Mouse (Mus musculus) lung, postnatal 14 days (tissue): ENCODE data around the gene Tsc22d1.

ENCODE experiments used
- DNase-seq: peaks from one replicate; pipeline ENCODE4 v3.0.0; 2021

The Tsc22d1 gene

GRCm38 (mm10) chr14:76448987-76449386, 34.2 kb downstream of the Tsc22d1 start:
- DNase-seq = peak; percentile 47

DNA sequence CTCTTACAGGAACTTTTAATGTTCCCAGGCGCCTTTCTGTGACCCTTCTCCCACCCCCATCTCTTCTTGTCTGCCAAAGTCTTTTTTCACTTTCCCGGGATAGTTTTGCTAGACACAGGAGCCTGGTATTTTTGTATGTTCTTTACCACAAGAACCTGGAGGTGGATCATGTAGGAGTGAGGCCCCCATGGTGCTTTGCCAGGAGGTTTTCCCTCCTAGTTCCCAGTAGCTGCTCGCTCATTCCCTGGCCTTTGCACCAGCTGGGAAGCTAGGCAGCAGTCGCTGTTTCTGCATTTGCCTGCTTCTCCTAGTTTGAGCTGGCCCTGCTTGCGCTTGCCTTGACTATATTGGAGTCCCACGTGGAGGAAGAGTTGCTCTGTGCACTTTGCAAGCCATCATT, 36.2 kb downstream of the Tsc22d1 start:
- no peak for DNase-seq

GRCm38 (mm10) chr14:76452751-76453360, 38.1 kb downstream of the Tsc22d1 start:
- no peak for DNase-seq

DNA sequence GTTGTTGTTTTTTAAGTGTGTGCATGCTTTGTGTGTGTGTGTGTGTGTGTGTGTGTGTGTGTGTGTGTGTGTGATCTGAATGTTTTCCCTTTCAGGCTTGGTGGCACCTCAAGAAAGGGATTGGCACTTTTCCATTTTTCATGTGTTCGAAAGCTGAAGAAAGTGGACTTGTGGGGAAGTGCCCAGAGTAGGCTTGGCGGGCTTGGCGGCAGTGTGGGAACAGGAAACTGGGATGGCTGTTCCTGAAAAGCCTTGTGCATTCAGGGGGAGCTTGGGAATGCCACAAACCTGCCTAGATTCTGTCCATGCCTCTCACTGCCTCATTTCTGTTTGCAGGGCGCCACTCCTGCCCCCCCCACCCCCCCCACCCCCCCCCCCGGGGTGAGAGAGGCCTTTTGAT, 39.9 kb downstream of the Tsc22d1 start:
- DNase-seq = no peak

DNA sequence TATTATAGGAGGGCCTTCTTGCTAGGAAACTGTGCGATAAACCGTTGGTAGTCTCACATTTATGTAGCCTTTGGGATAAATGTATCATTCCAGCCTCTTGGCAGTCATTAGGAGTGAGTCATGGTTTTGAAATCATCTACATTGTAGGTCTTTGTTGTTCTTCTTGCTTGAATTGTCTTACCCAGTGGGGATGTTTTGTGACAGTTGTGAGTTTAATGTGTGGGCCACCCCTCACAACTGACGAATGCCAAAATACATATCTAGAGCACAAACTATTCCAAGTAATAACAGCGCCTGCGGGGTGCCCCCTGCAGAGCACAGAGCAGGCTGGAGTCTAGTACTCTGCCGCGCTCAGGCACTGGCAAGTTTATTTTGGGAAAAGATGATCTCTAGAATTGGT, 40.4 kb downstream of the Tsc22d1 start:
- DNase-seq = no peak

DNA sequence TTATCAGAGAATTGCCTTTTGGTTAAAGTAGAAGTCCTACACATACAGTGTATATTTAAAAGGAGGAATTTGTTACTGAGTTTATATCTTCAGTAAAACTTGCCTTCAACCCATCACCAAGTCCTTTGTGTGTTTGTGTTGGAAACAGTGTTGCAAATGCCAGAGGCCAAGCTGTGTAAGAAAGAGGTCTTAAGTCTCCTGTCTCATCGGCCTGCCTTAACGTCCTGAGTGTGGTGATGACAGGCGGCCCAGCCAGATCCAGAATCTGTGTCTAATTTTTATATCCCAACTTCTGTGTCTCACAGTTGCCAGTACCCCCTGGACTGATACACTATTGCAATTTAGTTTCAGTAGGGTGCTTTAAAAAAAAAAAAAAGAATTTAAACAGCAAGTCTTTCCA, 42.9 kb downstream of the Tsc22d1 start:
- no peak for DNase-seq

GRCm38 (mm10) chr14:76460181-76460580, 45.4 kb downstream of the Tsc22d1 start:
- DNase-seq = no peak

- no peak for DNase-seq
These were observed 46.5 kb downstream of the Tsc22d1 start for GRCm38 (mm10) chr14:76461182-76461775.

DNA sequence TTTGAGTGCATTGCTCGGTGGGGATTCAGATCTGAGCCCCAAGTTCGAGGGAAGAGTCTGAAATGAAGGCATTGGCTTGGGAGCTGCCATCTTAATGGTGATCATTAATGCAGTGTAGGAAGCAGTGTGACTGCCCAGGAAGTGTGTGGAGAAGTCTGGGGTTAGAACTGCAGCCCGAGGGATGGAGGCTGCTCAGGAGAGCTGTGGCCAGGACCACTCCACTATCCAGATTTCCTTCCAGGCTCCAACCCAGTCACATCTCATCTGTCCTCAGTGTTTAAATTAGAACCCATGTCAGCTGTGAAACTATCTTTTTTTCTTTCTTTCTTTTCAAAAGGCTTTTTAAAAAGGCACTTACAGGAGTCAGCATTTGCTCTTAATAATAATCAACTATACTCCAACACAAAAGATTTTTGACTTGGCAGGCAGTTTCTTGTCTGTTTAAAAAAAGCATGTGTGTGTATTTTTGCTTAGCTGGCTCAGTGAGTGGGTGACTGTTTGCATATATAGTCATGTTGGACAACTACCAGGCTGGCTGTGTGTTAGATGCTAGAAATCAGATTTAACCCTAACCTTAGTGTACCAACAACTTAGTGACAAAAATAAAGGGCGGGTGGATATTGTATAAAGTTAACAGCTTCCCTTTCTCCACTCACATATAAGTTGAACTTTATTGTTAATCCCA, 48.8 kb downstream of the Tsc22d1 start:
- no peak for DNase-seq

DNA sequence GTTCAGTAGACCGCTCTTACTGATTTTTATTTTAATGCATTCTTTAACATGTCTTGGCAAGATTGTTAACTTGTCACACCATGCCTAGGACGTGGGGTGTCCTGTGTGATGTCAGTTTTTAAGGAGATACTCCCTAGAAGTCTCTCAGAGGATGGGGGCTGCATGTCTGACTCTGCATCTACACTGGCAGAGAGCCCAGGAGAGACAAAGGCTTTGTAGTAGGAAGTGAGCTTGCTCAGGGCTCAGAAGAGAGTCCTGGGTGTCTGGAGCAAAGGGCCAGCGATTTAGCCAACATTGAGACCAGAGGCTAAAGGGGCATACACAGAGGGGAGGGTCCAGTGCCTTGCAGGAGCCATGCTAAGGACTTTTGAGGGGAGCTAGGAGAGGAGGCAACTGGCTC, 50.2 kb downstream of the Tsc22d1 start:
- no peak for DNase-seq

GRCm38 (mm10) chr14:76466641-76467323, 52.0 kb downstream of the Tsc22d1 start:
- peak; percentile 89 for DNase-seq

- no peak for DNase-seq
These were observed 53.2 kb downstream of the Tsc22d1 start for GRCm38 (mm10) chr14:76467932-76468331.

- no peak for DNase-seq
These were observed 56.5 kb downstream of the Tsc22d1 start for GRCm38 (mm10) chr14:76471301-76471700.

DNA sequence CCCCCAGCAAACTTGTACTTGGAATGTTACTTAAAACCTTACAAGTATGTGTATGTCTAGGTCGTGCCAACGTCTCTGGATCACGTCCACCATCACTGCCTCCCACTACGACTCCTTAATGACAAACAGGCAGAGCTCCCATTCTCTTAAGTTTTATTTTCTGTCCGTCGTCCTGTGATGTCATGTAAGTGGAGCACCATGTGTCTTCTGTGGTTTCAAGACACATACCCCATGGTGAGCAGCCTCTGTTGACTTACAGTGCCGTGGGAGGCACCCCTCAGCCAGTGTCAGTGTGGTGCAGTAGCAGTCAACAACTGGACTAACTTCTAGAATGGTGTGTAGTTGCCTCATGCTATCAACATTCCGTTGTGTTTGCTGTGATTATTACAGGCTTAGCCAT, 57.7 kb downstream of the Tsc22d1 start:
- no peak for DNase-seq

DNA sequence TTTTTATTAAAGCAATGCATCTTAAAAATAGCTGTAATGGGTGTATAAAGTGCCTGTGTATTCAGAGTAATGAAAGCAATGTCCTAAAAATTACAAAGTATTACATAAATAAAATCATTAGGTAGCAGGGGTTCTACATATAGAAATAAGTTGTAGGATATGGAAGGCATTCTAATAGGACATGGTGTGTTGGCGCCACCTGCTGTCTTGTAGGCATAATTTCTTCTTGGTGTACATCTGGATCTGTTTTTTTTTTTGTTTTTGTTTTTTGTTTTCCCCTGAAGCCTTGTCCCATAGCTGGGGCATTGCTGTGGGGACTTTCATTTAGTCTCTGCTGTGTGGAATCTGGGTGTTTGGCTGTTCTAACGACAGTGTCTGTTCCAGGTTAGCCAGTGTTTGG, 58.6 kb downstream of the Tsc22d1 start:
- DNase-seq = peak; percentile 69

GRCm38 (mm10) chr14:76474165-76474564, 59.4 kb downstream of the Tsc22d1 start:
- peak; percentile 31 for DNase-seq

DNA sequence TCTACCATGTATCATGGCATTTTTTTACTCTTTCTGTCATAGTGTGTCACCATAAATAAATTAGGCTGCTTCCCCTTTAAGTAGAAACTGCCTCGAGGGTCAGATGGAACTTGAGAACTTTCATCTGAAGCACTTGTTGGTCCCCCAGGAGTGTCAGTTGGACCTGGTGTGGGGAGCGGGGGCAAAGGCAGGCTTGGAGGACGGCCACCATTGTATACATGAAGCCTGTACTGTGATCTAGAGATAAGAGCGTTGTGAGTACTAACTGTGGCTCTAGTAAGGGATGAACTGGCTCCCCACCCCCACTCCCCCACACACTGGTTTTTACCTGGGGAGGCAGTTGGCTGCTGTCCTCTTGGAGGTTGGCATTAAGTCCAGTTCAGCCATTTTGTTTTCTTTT, 62.0 kb downstream of the Tsc22d1 start:
- DNase-seq = no peak

- no peak for DNase-seq
These were observed 63.3 kb downstream of the Tsc22d1 start for GRCm38 (mm10) chr14:76478076-76478475.

- DNase-seq = no peak
These were observed 63.9 kb downstream of the Tsc22d1 start for GRCm38 (mm10) chr14:76478616-76479015.

DNA sequence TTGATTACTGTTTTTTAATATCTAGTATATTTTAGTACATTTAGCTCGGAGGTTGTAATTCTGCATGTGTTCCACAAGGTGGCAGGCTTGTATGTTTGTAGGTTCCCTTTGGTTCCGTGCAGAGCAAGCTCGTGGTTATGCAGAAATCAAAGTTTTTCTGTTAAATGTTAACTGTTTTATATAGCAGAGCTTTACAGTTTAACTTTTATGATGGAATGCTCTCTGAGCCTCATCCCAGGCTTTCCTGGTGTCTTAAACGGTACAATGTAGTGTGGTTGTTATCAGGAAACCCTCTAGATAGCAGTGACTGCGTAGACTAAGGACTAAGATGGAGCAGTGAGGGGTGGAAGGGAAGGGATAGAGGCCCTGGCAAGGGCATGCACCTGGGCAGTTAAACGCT, 65.1 kb downstream of the Tsc22d1 start:
- DNase-seq = peak; percentile 48

- DNase-seq = no peak
These were observed 65.7 kb downstream of the Tsc22d1 start for GRCm38 (mm10) chr14:76480507-76480906.

DNA sequence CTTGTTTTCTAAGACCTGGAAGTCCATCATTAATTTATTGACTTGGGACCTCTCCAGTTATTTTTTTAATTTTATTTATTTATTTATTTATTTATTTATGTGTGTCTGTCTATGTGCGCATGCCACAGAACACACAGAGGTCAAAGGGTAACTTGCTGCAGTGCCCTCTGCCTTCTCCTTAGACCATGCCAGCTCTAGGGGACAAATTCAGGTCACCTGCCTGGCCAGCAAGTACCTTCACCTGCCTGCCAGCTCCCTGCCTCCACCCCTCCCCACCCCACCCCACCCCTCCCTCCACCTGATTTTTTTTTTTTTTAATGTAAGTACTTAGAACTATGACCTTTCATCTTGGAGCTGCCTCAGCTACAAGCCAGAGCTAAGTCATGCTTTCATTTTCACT, 68.9 kb downstream of the Tsc22d1 start:
- no peak for DNase-seq

DNA sequence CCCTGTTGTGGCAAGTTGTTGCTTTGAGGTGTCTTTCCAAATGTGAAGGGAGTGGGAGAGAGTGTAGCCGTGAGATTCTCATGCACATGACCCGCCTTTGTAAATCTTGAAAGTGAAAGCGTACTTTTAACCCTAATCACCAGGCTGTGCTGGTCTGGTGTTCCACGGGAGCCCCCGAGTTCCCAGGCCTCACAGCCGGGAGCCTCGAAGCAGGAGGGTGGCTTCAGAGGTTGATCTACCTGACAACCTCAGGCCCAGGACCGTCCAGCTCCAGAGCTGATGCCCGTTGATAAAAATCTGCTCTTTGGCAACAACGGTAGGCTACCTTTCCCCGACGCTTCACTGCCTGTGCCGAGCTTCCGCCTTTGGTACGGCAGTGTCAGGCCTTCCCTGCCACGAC, 72.8 kb downstream of the Tsc22d1 start:
- no peak for DNase-seq
